In genomic region chr17:46843022-46843421, GRCm38 (mm10) we compare ENCODE assay signal across 23 mouse cellular contexts. TPM values are rescaled to one million over a fixed set of nuclear protein-coding genes. Genes with fewer than 3 reads are reported as not detected.
DNase-seq lines count a peak whose midpoint lies in the region; ATAC-seq and TF ChIP-seq lines count a peak whose summit lies in the region.
"Had no signal": no experiment of that assay in that cellular context is flagged by ENCODE, and none has a peak within 500 bp of the region (broad histone marks: within the 10 kb centered on the region; RNA-seq: fewer than 3 reads in every experiment).

No protein-coding gene starts in this region.

- H3K27ac ChIP-seq in heart, embryonic 10.5 days = no peak overlapping the region
- peak overlapping the region; percentile 46; the same call in 1 of the 2 replicates for H3K27ac ChIP-seq in kidney, adult 2 months (ENCODE audit: insufficient read depth, low read depth, low read length)
- no peak overlapping the region for H3K27ac ChIP-seq in kidney, embryonic 14.5 days (ENCODE audit: low read depth, low read length)
- H3K27ac ChIP-seq in kidney, embryonic 16.5 days (ENCODE audit: low read length) = no peak overlapping the region
- H3K27ac ChIP-seq: forebrain, embryonic 13.5 days; layer of hippocampus, adult 2 months had no signal

- H3K9ac ChIP-seq in kidney, embryonic 14.5 days (ENCODE audit: low read depth, low read length) = no peak overlapping the region
- H3K9ac ChIP-seq in kidney, embryonic 16.5 days (replicated peaks; ENCODE audit: low read length) = no peak overlapping the region
- H3K9ac ChIP-seq: forebrain, embryonic 13.5 days; neural tube, embryonic 13.5 days had no signal

- no peaks in the 10 kb centered on the region for H3K9me3 ChIP-seq in heart, embryonic 10.5 days
- no peaks in the 10 kb centered on the region for H3K9me3 ChIP-seq in kidney, embryonic 14.5 days (ENCODE audit: control insufficient read depth, low read length)
- no peaks in the 10 kb centered on the region for H3K9me3 ChIP-seq in kidney, embryonic 16.5 days (ENCODE audit: low read length)
- H3K9me3 ChIP-seq: forebrain, embryonic 13.5 days; G1E; hindbrain, embryonic 13.5 days; limb, embryonic 10.5 days; megakaryocyte, embryonic 14.5 days; neural tube, embryonic 13.5 days had no signal

- no peaks in the 10 kb centered on the region for H3K27me3 ChIP-seq in heart, embryonic 10.5 days (ENCODE audit: insufficient read depth, poor library complexity, severe bottlenecking)
- H3K27me3 ChIP-seq in kidney, adult 2 months (replicated peaks; ENCODE audit: control insufficient read depth, insufficient read depth, low read length) = no peaks in the 10 kb centered on the region
- H3K27me3 ChIP-seq in kidney, embryonic 14.5 days (ENCODE audit: control insufficient read depth, insufficient read depth, low read length) = no peaks in the 10 kb centered on the region
- no peaks in the 10 kb centered on the region for H3K27me3 ChIP-seq in kidney, embryonic 16.5 days (ENCODE audit: insufficient read depth, low read length)
- H3K27me3 ChIP-seq: CH12.LX; forebrain, embryonic 13.5 days; hindbrain, embryonic 13.5 days; megakaryocyte, embryonic 14.5 days; neural tube, embryonic 13.5 days had no signal

- no peak for ATAC-seq in kidney, embryonic 14.5 days (ENCODE audit: low FRiP score, low TSS enrichment)
- peak; percentile 67 for ATAC-seq in kidney, embryonic 16.5 days (ENCODE audit: low FRiP score, low TSS enrichment)
- no peak for ATAC-seq in megakaryocyte, adult 5-6 weeks (ENCODE audit: poor library complexity, severe bottlenecking)
- ATAC-seq: forebrain, embryonic 13.5 days had no signal

- no peak for TF ChIP-seq POLR2A in kidney, adult 2 months (IDR thresholded peaks at IDR 0.05; ENCODE audit: low read depth, low read length)

- peak; percentile 96 for DNase-seq in heart, adult 11 months
- no peak for DNase-seq in heart, embryonic 10.5 days (ENCODE audit: low spot score)
- DNase-seq in kidney, adult 2 months = peak; percentile 76
- peak; percentile 91 for DNase-seq in 3T3-L1 (ENCODE audit: low read depth, low spot score)
- DNase-seq in urinary bladder, adult 2 months (ENCODE audit: low spot score) = no peak
- DNase-seq: adrenal gland, postnatal 36 days; cerebellum, adult 9-10 months; liver; lung, postnatal 14 days; midbrain, embryonic 14.5 days; retina, postnatal 1 day; thymus, postnatal 36 days had no signal

- no peak for TF ChIP-seq CTCF in kidney, adult 2 months (conservative IDR thresholded peaks at IDR 0.05; ENCODE audit: insufficient read depth, insufficient read length, low read depth, low read length)

- H3K4me1 ChIP-seq in heart, embryonic 10.5 days = peaks cover 8% of the 10 kb centered on the region; the same call in 1 of the 2 replicates
- peaks cover 12% of the 10 kb centered on the region for H3K4me1 ChIP-seq in kidney, adult 2 months (ENCODE audit: control insufficient read depth, insufficient read depth, low read length)
- H3K4me1 ChIP-seq in kidney, embryonic 14.5 days (ENCODE audit: control insufficient read depth, insufficient read depth, low read length) = peaks cover 12% of the 10 kb centered on the region; the same call in 1 of the 2 replicates
- H3K4me1 ChIP-seq in kidney, embryonic 16.5 days (ENCODE audit: insufficient read depth, low read length) = peaks cover 37% of the 10 kb centered on the region

- H3K4me3 ChIP-seq in heart, embryonic 10.5 days = no peak overlapping the region
- H3K4me3 ChIP-seq in kidney, adult 2 months (ENCODE audit: insufficient read depth, low read depth, low read length) = no peak overlapping the region
- H3K4me3 ChIP-seq in kidney, embryonic 14.5 days (ENCODE audit: low read length) = no peak overlapping the region
- no peak overlapping the region for H3K4me3 ChIP-seq in kidney, embryonic 16.5 days (ENCODE audit: low read length)
- H3K4me3 ChIP-seq: forebrain, embryonic 13.5 days; hindbrain, embryonic 13.5 days; layer of hippocampus, adult 2 months; limb, embryonic 10.5 days; megakaryocyte, embryonic 14.5 days; neural tube, embryonic 13.5 days had no signal

- H3K36me3 ChIP-seq in heart, embryonic 10.5 days = 0 out of 2 replicates have a peak, but pooled peaks cover 3% of the 10 kb centered on the region
- no peaks in the 10 kb centered on the region for H3K36me3 ChIP-seq in kidney, adult 2 months (ENCODE audit: control insufficient read depth, insufficient read depth, low read length)
- H3K36me3 ChIP-seq in kidney, embryonic 14.5 days (ENCODE audit: control insufficient read depth, insufficient read depth, low read length) = no peaks in the 10 kb centered on the region
- no peaks in the 10 kb centered on the region for H3K36me3 ChIP-seq in kidney, embryonic 16.5 days (ENCODE audit: insufficient read depth, low read length)
- H3K36me3 ChIP-seq: limb, embryonic 10.5 days had no signal

- 65% methylated on average over 2 of the region's 2 CpGs for WGBS in heart, embryonic 10.5 days
- WGBS in kidney, adult 2 months = 8% methylated on average over 2 of the region's 2 CpGs
- WGBS in kidney, embryonic 14.5 days = 40% methylated on average over 2 of the region's 2 CpGs
- WGBS in kidney, embryonic 16.5 days = 36% methylated on average over 2 of the region's 2 CpGs

- no peak overlapping the region for H3K4me2 ChIP-seq in kidney, embryonic 14.5 days (replicated peaks; ENCODE audit: low read depth, low read length)
- H3K4me2 ChIP-seq in kidney, embryonic 16.5 days (replicated peaks; ENCODE audit: low read depth, low read length) = no peak overlapping the region
- H3K4me2 ChIP-seq: forebrain, embryonic 13.5 days; hindbrain, embryonic 13.5 days; neural tube, embryonic 13.5 days had no signal

RNA-seq across cellular contexts. Expression of gene Bicral, which starts 15.3 kb away (rescaled TPM):
- 3.3 and 3.4 TPM in 2 replicates for polyA plus RNA-seq in heart, embryonic 10.5 days (2016; fragmentation: Nextera tagmentation; extraction: Ambion mirVana)
- 11.4 and 11.8 TPM in 2 replicates for polyA plus RNA-seq in kidney, adult 2 months (2012; rRNA removed)
- 2.6 and 5.2 TPM in 2 replicates for polyA plus RNA-seq in kidney, embryonic 14.5 days (2014; fragmentation: Nextera tagmentation; extraction: Ambion mirVana)
- 3.2 and 3.6 TPM in 2 replicates for polyA plus RNA-seq in kidney, embryonic 16.5 days (2015; fragmentation: Nextera tagmentation; extraction: Ambion mirVana)
- total RNA-seq in megakaryocyte, adult 5-6 weeks (2015) = 25.2 and 32.4 TPM in 2 replicates
- 20.3 and 21.1 TPM in 2 replicates for total RNA-seq in megakaryocyte, adult 5-6 weeks (2017)
- polyA plus RNA-seq in urinary bladder, adult 2 months (2012; rRNA removed) = 9.1 and 15.2 TPM in 2 replicates

RNA-seq across cellular contexts. Expression of gene Tbcc, which starts 47.5 kb away (rescaled TPM):
- polyA plus RNA-seq in heart, embryonic 10.5 days (2016; fragmentation: Nextera tagmentation; extraction: Ambion mirVana) = 43.8 and 63.2 TPM in 2 replicates
- 17.2 and 19.6 TPM in 2 replicates for polyA plus RNA-seq in kidney, adult 2 months (2012; rRNA removed)
- 71.0 and 82.1 TPM in 2 replicates for polyA plus RNA-seq in kidney, embryonic 14.5 days (2014; fragmentation: Nextera tagmentation; extraction: Ambion mirVana)
- 49.8 and 54.7 TPM in 2 replicates for polyA plus RNA-seq in kidney, embryonic 16.5 days (2015; fragmentation: Nextera tagmentation; extraction: Ambion mirVana)
- 8.6 and 13.5 TPM in 2 replicates for total RNA-seq in megakaryocyte, adult 5-6 weeks (2015)
- total RNA-seq in megakaryocyte, adult 5-6 weeks (2017) = 10.8 and 13.3 TPM in 2 replicates
- polyA plus RNA-seq in urinary bladder, adult 2 months (2012; rRNA removed) = 20.3 and 21.5 TPM in 2 replicates

Comparison
In these comparisons a context has a peak if more than half of its experiments do, and no peak if none do; other contexts are left out.
1. DNase-seq: peak in heart, adult 11 months (single experiment), kidney, adult 2 months (single experiment) and 3T3-L1 (single experiment); none in heart, embryonic 10.5 days (single experiment) and urinary bladder, adult 2 months (single experiment).